Mouse (Mus musculus) heart, embryonic 14.5 days (tissue): ENCODE measurements around the gene Teddm2. TPM values are rescaled to one million over a fixed set of nuclear protein-coding genes. Genes with fewer than 3 reads are reported as not detected.
A peak's percentile ranks its signal among the peaks of the same experiment; 100 is the strongest.

Source experiments
- ATAC-seq: fragments of 200-750 bp; cut with Nextera tagmentation; 2 replicates; pipeline ENCODE4 v1.8.0; 2017; ENCODE audit warnings: low read depth, moderate TSS enrichment; ENCODE audit not compliant: insufficient number of reproducible peaks, insufficient read depth, low FRiP score
- H3K27ac ChIP-seq, 2 experiments: fragments of 200-500 bp in 1 of 2; fragments of 300-500 bp in 1 of 2; sonication (generic) in 1 of 2; replicated peaks in 1 of 2; 2 replicates each; pipeline ENCODE4 v1.5.1; 2012 to 2014; ENCODE audit warnings: low read depth in 2 of 2, low read length in 2 of 2, control low read depth in 1 of 2, mild to moderate bottlenecking in 1 of 2, mixed read lengths in 1 of 2; ENCODE audit not compliant: control insufficient read depth in 1 of 2, insufficient read depth in 1 of 2
- H3K27me3 ChIP-seq: fragments of 300-500 bp; sonication (generic); 2 replicates; pipeline ENCODE4 v1.6.1; 2014; ENCODE audit warnings: mild to moderate bottlenecking, low read length, control low read depth; ENCODE audit not compliant: control insufficient read depth, insufficient read depth
- H3K36me3 ChIP-seq: fragments of 300-500 bp; sonication (generic); 2 replicates; pipeline ENCODE4 v1.6.1; 2014; ENCODE audit warnings: mild to moderate bottlenecking, control low read depth, low read length, mixed read lengths; ENCODE audit not compliant: control insufficient read depth, insufficient read depth
- H3K4me1 ChIP-seq, 2 experiments: fragments of 200-500 bp in 1 of 2; fragments of 300-500 bp in 1 of 2; sonication (generic) in 1 of 2; 2 replicates each; pipeline ENCODE4 v1.6.1; 2012 to 2014; ENCODE audit warnings: low read length in 2 of 2, control low read depth in 1 of 2, mixed read lengths in 1 of 2; ENCODE audit not compliant: control insufficient read depth in 2 of 2, insufficient read depth in 2 of 2
- H3K4me2 ChIP-seq: fragments of 300-500 bp; sonication (generic); 2 replicates; pipeline ENCODE4 v1.6.1; 2014; ENCODE audit warnings: mild to moderate bottlenecking, low read length
- H3K4me3 ChIP-seq, 2 experiments: fragments of 200-500 bp in 1 of 2; fragments of 300-500 bp in 1 of 2; sonication (generic) in 1 of 2; 2 replicates each; pipeline ENCODE4 v1.5.1; 2012 to 2014; ENCODE audit warnings: low read length in 2 of 2, mild to moderate bottlenecking in 2 of 2, control low read depth in 1 of 2, low read depth in 1 of 2, moderate library complexity in 1 of 2; ENCODE audit not compliant: control insufficient read depth in 1 of 2, insufficient read depth in 1 of 2
- H3K9ac ChIP-seq: fragments of 300-500 bp; sonication (generic); 2 replicates; pipeline ENCODE4 v1.6.1; 2014; ENCODE audit warnings: mild to moderate bottlenecking, low read length
- H3K9me3 ChIP-seq: fragments of 300-500 bp; sonication (generic); 2 replicates; pipeline ENCODE4 v1.6.1; 2016; ENCODE audit warnings: low read length, control low read depth; ENCODE audit not compliant: control insufficient read depth
- WGBS: fragments of 180-500 bp; shearing (Covaris S2); extraction: QIAGEN DNeasy Blood & Tissue Kit; methylation state at CpG from one replicate; pipeline ENCODE4 v1.1.7; 2014; 5-methylcytosine and 5-hydroxymethylcytosine counted together
- polyA plus RNA-seq: library from polyadenylated mRNA; unstranded; fragments of >200 nt; fragmentation: Nextera tagmentation; extraction: Ambion mirVana; gene quantifications from 2 replicates; pipeline ENCODE4 v1.2.1, GENCODE M21; 2014

Gene Teddm2
- polyA plus RNA-seq, 1 experiment from 2014 or later, result 0.49 TPM

GRCm38 (mm10) chr1:153903006-153903405, 3.0 kb upstream of the Teddm2 start:
- 93% methylated on average over 13 of the region's 13 CpGs for WGBS
- no peak for ATAC-seq
- Histone ChIP-seq H3K9me3 (no peaks in the 10 kb centered on the region), H3K4me3 (no peak overlapping the region), H3K27me3 (no peaks in the 10 kb centered on the region), H3K36me3 (peaks cover 55% of the 10 kb centered on the region), H3K27ac (no peak overlapping the region), H3K9ac (no peak overlapping the region), H3K4me2 (no peak overlapping the region), H3K4me1 (peaks cover 7 to 18% of the 10 kb centered on the region in 2 experiments; a peak in 3 of 4 replicates)

GRCm38 (mm10) chr1:153900860-153901730, 1.1 kb upstream of the Teddm2 start:
- no peaks in the 10 kb centered on the region for H3K9me3 ChIP-seq
- WGBS, result 3% methylated on average over 25 of the region's 25 CpGs
- no peak for ATAC-seq

GRCm38 (mm10) chr1:153900381-153900780, 353 bp upstream of the Teddm2 start:
- Histone ChIP-seq H3K27ac (peak overlapping the region; percentile 89 to 96), H3K4me2 (peak overlapping the region; percentile 82), H3K27me3 (no peaks in the 10 kb centered on the region), H3K36me3 (peaks cover 28% of the 10 kb centered on the region), H3K4me1 (peaks cover 7 to 21% of the 10 kb centered on the region in 2 experiments; a peak in 3 of 4 replicates), H3K4me3 (peak overlapping the region; percentile 62 to 94), H3K9ac (peak overlapping the region; percentile 84), H3K9me3 (no peaks in the 10 kb centered on the region)
- ATAC-seq, result peak; percentile 60
- under 1% methylated on average over 34 of the region's 36 CpGs for WGBS

More at GRCm38 (mm10) chr1:153900860-153901730, 1.1 kb upstream of the Teddm2 start:
- H3K27me3 ChIP-seq, result no peaks in the 10 kb centered on the region
- H3K36me3 ChIP-seq, result peaks cover 35% of the 10 kb centered on the region
- peak overlapping the region; percentile 84 for H3K9ac ChIP-seq
- peak overlapping the region in 1 of 2 experiments; percentile 89; a peak in 2 of 4 replicates for H3K27ac ChIP-seq
- H3K4me2 ChIP-seq, result peak overlapping the region; percentile 82
- peak overlapping the region; percentile 62 to 94 for H3K4me3 ChIP-seq
- H3K4me1 ChIP-seq, result peaks cover 7 to 21% of the 10 kb centered on the region in 2 experiments; a peak in 3 of 4 replicates

DNA sequence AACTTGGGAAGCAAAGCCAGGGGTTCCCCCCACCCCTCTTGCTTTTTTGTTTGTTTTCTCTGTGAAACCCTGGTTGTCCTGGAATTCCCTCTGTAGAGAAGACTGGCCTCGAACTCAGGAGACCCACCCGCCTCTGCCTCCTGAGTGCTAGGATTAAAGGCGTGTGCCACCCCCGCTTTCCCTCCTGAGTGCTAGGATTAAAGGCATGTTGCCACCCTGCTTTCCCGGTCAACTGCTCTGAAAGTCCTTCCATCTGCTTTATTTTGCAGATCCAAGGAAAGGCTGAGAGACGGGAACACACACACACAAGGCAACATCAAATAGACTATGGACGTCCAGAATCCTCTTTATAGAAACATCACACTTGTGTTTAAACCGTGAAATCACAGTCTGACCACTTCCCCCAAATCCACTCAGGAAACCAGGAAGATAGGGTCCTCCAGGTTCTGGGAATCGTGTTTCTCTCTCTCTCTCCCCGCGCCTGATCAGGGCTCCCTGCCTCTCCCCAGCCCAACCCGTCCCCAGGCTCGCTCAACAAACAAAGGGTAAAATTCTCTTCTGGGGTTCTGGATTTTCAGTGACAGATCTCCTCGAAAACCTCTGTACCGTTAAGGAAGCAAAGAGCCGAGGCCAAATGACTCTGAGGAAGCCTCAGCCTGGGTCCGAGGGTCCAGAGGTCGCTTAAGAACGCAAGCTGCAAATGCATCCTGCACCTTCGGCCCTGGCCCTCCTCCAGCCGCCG, 868 bp downstream of the Teddm2 start:
- H3K9ac ChIP-seq, result peak overlapping the region; percentile 87
- H3K4me2 ChIP-seq, result peak overlapping the region; percentile 82
- H3K27ac ChIP-seq, result peak overlapping the region; percentile 86 to 89
- peaks cover 7 to 21% of the 10 kb centered on the region in 2 experiments; a peak in 3 of 4 replicates for H3K4me1 ChIP-seq
- no peaks in the 10 kb centered on the region for H3K9me3 ChIP-seq
- H3K36me3 ChIP-seq, result peaks cover 16% of the 10 kb centered on the region
- no peak for ATAC-seq
- 14% methylated on average over 22 of the region's 22 CpGs for WGBS
- no peaks in the 10 kb centered on the region for H3K27me3 ChIP-seq
- H3K4me3 ChIP-seq, result peak overlapping the region; percentile 62 to 94

- WGBS, result 71% methylated on average over 8 of the region's 8 CpGs
- ATAC-seq, result no peak
These were observed 2.8 kb downstream of the Teddm2 start for GRCm38 (mm10) chr1:153897196-153897595.

DNA sequence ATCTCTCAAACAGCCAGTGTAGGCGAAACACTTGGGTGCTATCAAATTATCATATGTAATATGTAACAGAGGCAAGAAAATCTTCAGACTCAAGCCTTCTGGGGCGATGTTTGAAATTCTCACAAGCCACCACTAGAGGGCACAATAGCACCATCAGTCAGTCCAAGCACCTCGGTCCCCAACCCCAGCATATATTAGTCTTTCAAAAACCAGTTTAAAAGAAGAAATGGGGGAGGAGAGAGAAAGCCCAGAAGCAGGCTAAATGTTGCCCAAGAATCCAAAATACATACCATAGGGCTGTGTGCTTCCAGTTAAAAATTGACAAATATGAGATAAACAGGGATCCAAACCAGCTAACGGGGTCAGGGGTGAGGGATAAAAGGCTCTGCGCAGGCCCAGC, 5.0 kb downstream of the Teddm2 start:
- H3K27me3 ChIP-seq, result no peaks in the 10 kb centered on the region
- no peak overlapping the region for H3K9ac ChIP-seq
- ATAC-seq, result no peak
- H3K4me2 ChIP-seq, result no peak overlapping the region
- H3K36me3 ChIP-seq, result no peaks in the 10 kb centered on the region
- H3K4me1 ChIP-seq, result peaks cover 2 to 8% of the 10 kb centered on the region in 2 experiments; a peak in 2 of 4 replicates
- WGBS, result 36% methylated on average over 5 of the region's 5 CpGs
- no peaks in the 10 kb centered on the region for H3K9me3 ChIP-seq
- H3K27ac ChIP-seq, result no peak overlapping the region
- H3K4me3 ChIP-seq, result no peak overlapping the region

More at GRCm38 (mm10) chr1:153897196-153897595, 2.8 kb downstream of the Teddm2 start:
- Histone ChIP-seq H3K4me3 (no peak overlapping the region), H3K27me3 (no peaks in the 10 kb centered on the region), H3K36me3 (no peaks in the 10 kb centered on the region), H3K27ac (no peak overlapping the region), H3K9me3 (no peaks in the 10 kb centered on the region), H3K4me1 (peaks cover 7 to 21% of the 10 kb centered on the region in 2 experiments; a peak in 3 of 4 replicates), H3K9ac (no peak overlapping the region), H3K4me2 (no peak overlapping the region)

- Histone ChIP-seq H3K36me3 (no peaks in the 10 kb centered on the region), H3K4me1 (peaks cover 2 to 8% of the 10 kb centered on the region in 2 experiments; a peak in 2 of 4 replicates), H3K4me3 (no peak overlapping the region), H3K9me3 (no peaks in the 10 kb centered on the region), H3K27me3 (no peaks in the 10 kb centered on the region), H3K27ac (no peak overlapping the region), H3K9ac (no peak overlapping the region), H3K4me2 (no peak overlapping the region)
- 37% methylated on average over 8 of the region's 8 CpGs for WGBS
- ATAC-seq, result no peak
These were observed 5.7 kb downstream of the Teddm2 start for GRCm38 (mm10) chr1:153894201-153894893.
